Mouse (Mus musculus): Measurements from ENCODE around the gene Hsf2. TPM values are rescaled to one million over a fixed set of nuclear protein-coding genes. Genes with fewer than 3 reads are reported as not detected.
"Not testable (repeated sequence)": the region's sequence is repeated elsewhere in the genome, so short reads cannot be mapped to it uniquely, and the experiment has no call there.

The Hsf2 gene
- total RNA-seq, 1 experiment: 32.0 TPM

GRCm38 (mm10) chr10:57445655-57446054, 40.5 kb upstream of the Hsf2 start:
- Histone ChIP-seq H3K4me1 (ENCODE audit: control insufficient read depth in 2 of 2, insufficient read depth in 2 of 2, low read length in 2 of 2, poor library complexity in 1 of 2) (no peaks in the 10 kb centered on the region), H3K9me3 (ENCODE audit: control insufficient read depth, insufficient read depth, low read depth, low read length) (no peaks in the 10 kb centered on the region), H3K9ac (ENCODE audit: insufficient read depth, low read depth, low read length, poor library complexity, severe bottlenecking) (no peak overlapping the region), H3K36me3 (ENCODE audit: control insufficient read depth, insufficient read depth, low read length, poor library complexity, severe bottlenecking) (no peaks in the 10 kb centered on the region), H3K4me3 (ENCODE audit: insufficient read depth in 1 of 2, low read depth in 1 of 2, low read length in 2 of 2, poor library complexity in 1 of 2, severe bottlenecking in 1 of 2) (no peak overlapping the region), H3K27ac (ENCODE audit: insufficient read depth, low read depth, low read length, poor library complexity, severe bottlenecking) (no peak overlapping the region)
- TF ChIP-seq MAFK (IDR thresholded peaks at IDR 0.05; ENCODE audit: insufficient read depth, low read depth, low read length) (no peak), ZNF384 (IDR thresholded peaks at IDR 0.05; ENCODE audit: low read depth, low read length) (no peak), HCFC1 (IDR thresholded peaks at IDR 0.05; ENCODE audit: borderline replicate concordance, insufficient read depth, low read length) (no peak), ZC3H11A (IDR thresholded peaks at IDR 0.05; ENCODE audit: borderline replicate concordance, low read depth, low read length) (no peak), CHD2 (IDR thresholded peaks at IDR 0.05; ENCODE audit: low read depth, low read length) (no peak)
- no peak for DNase-seq (ENCODE audit: low read depth, low spot score)
- in situ Hi-C loops (cut with MboI; ENCODE audit: low sequenced_read_pairs in 2 of 2, unreplicated experiment in 2 of 2): loop anchor here in 1 of 2 experiments (25.0 kb wide), 1 partner anchor 1242 kb away; the partner anchor contains the start of gene Edar

GRCm38 (mm10) chr10:57447657-57448050, 38.5 kb upstream of the Hsf2 start:
- no peak overlapping the region for H3K4me3 ChIP-seq (ENCODE audit: insufficient read depth in 1 of 2, low read depth in 1 of 2, low read length in 2 of 2, poor library complexity in 1 of 2, severe bottlenecking in 1 of 2)
- H3K27ac ChIP-seq (ENCODE audit: insufficient read depth, low read depth, low read length, poor library complexity, severe bottlenecking): no peak overlapping the region
- no peaks in the 10 kb centered on the region for H3K9me3 ChIP-seq (ENCODE audit: control insufficient read depth, insufficient read depth, low read depth, low read length)
- TF ChIP-seq HCFC1 (IDR thresholded peaks at IDR 0.05; ENCODE audit: borderline replicate concordance, insufficient read depth, low read length) (no peak), ZNF384 (IDR thresholded peaks at IDR 0.05; ENCODE audit: low read depth, low read length) (no peak), MAFK (IDR thresholded peaks at IDR 0.05; ENCODE audit: insufficient read depth, low read depth, low read length) (no peak), ZC3H11A (IDR thresholded peaks at IDR 0.05; ENCODE audit: borderline replicate concordance, low read depth, low read length) (no peak), CHD2 (IDR thresholded peaks at IDR 0.05; ENCODE audit: low read depth, low read length) (no peak)
- H3K36me3 ChIP-seq (ENCODE audit: control insufficient read depth, insufficient read depth, low read length, poor library complexity, severe bottlenecking): no peaks in the 10 kb centered on the region
- no peak for DNase-seq (ENCODE audit: low read depth, low spot score)
- no peak overlapping the region for H3K9ac ChIP-seq (ENCODE audit: insufficient read depth, low read depth, low read length, poor library complexity, severe bottlenecking)
- in situ Hi-C loops (cut with MboI; ENCODE audit: low sequenced_read_pairs in 2 of 2, unreplicated experiment in 2 of 2): loop anchor here in 1 of 2 experiments (25.0 kb wide), 1 partner anchor 1240 kb away; the partner anchor contains the start of gene Edar
- H3K4me1 ChIP-seq (ENCODE audit: control insufficient read depth in 2 of 2, insufficient read depth in 2 of 2, low read length in 2 of 2, poor library complexity in 1 of 2): no peaks in the 10 kb centered on the region

- peak overlapping the region in 1 of 2 experiments; percentile 57; a peak in 2 of 4 replicates for H3K4me3 ChIP-seq (ENCODE audit: insufficient read depth in 1 of 2, low read depth in 1 of 2, low read length in 2 of 2, poor library complexity in 1 of 2, severe bottlenecking in 1 of 2)
- peak; percentile 73 for DNase-seq (ENCODE audit: low read depth, low spot score)
- in situ Hi-C loops (cut with MboI; ENCODE audit: low sequenced_read_pairs in 2 of 2, unreplicated experiment in 2 of 2): loop anchor here in 1 of 2 experiments (25.0 kb wide), 1 partner anchor 1239 kb away; the partner anchor contains the start of gene Edar
- TF ChIP-seq MAFK (IDR thresholded peaks at IDR 0.05; ENCODE audit: insufficient read depth, low read depth, low read length): no peak
- TF ChIP-seq ZC3H11A (IDR thresholded peaks at IDR 0.05; ENCODE audit: borderline replicate concordance, low read depth, low read length): peak; percentile 46
- TF ChIP-seq CHD2 (IDR thresholded peaks at IDR 0.05; ENCODE audit: low read depth, low read length): no peak
- no peaks in the 10 kb centered on the region for H3K36me3 ChIP-seq (ENCODE audit: control insufficient read depth, insufficient read depth, low read length, poor library complexity, severe bottlenecking)
- no peaks in the 10 kb centered on the region for H3K9me3 ChIP-seq (ENCODE audit: control insufficient read depth, insufficient read depth, low read depth, low read length)
- no peak overlapping the region for H3K27ac ChIP-seq (ENCODE audit: insufficient read depth, low read depth, low read length, poor library complexity, severe bottlenecking)
- H3K9ac ChIP-seq (ENCODE audit: insufficient read depth, low read depth, low read length, poor library complexity, severe bottlenecking): no peak overlapping the region
- no peaks in the 10 kb centered on the region for H3K4me1 ChIP-seq (ENCODE audit: control insufficient read depth in 2 of 2, insufficient read depth in 2 of 2, low read length in 2 of 2, poor library complexity in 1 of 2)
Measured at GRCm38 (mm10) chr10:57448051-57448716, 38.0 kb upstream of the Hsf2 start.

- H3K4me1 ChIP-seq (ENCODE audit: control insufficient read depth in 2 of 2, insufficient read depth in 2 of 2, low read length in 2 of 2, poor library complexity in 1 of 2); in situ Hi-C loops (cut with MboI; ENCODE audit: low sequenced_read_pairs in 2 of 2, unreplicated experiment in 2 of 2); DNase-seq (ENCODE audit: low read depth, low spot score); H3K4me3 ChIP-seq (ENCODE audit: insufficient read depth in 1 of 2, low read depth in 1 of 2, low read length in 2 of 2, poor library complexity in 1 of 2, severe bottlenecking in 1 of 2); H3K9me3 ChIP-seq (ENCODE audit: control insufficient read depth, insufficient read depth, low read depth, low read length); H3K9ac ChIP-seq (ENCODE audit: insufficient read depth, low read depth, low read length, poor library complexity, severe bottlenecking); H3K36me3 ChIP-seq (ENCODE audit: control insufficient read depth, insufficient read depth, low read length, poor library complexity, severe bottlenecking); H3K27ac ChIP-seq (ENCODE audit: insufficient read depth, low read depth, low read length, poor library complexity, severe bottlenecking): not testable (repeated sequence)
- 0 out of 2 replicates have a peak, but pooled peaks have one; percentile 31 for TF ChIP-seq ZC3H11A (IDR thresholded peaks at IDR 0.05; ENCODE audit: borderline replicate concordance, low read depth, low read length)
Measured at GRCm38 (mm10) chr10:57463298-57463697, 22.9 kb upstream of the Hsf2 start.

GRCm38 (mm10) chr10:57465768-57466167, 20.4 kb upstream of the Hsf2 start:
- no peak overlapping the region for H3K9ac ChIP-seq (ENCODE audit: insufficient read depth, low read depth, low read length, poor library complexity, severe bottlenecking)
- H3K4me3 ChIP-seq (ENCODE audit: insufficient read depth in 1 of 2, low read depth in 1 of 2, low read length in 2 of 2, poor library complexity in 1 of 2, severe bottlenecking in 1 of 2): no peak overlapping the region
- H3K27ac ChIP-seq (ENCODE audit: insufficient read depth, low read depth, low read length, poor library complexity, severe bottlenecking): no peak overlapping the region
- TF ChIP-seq CHD2 (IDR thresholded peaks at IDR 0.05; ENCODE audit: low read depth, low read length): no peak
- TF ChIP-seq ZC3H11A (IDR thresholded peaks at IDR 0.05; ENCODE audit: borderline replicate concordance, low read depth, low read length): no peak
- H3K4me1 ChIP-seq (ENCODE audit: control insufficient read depth in 2 of 2, insufficient read depth in 2 of 2, low read length in 2 of 2, poor library complexity in 1 of 2): no peaks in the 10 kb centered on the region
- in situ Hi-C loops (cut with MboI; ENCODE audit: low sequenced_read_pairs in 2 of 2, unreplicated experiment in 2 of 2): no loop called here
- DNase-seq (ENCODE audit: low read depth, low spot score): no peak
- no peaks in the 10 kb centered on the region for H3K9me3 ChIP-seq (ENCODE audit: control insufficient read depth, insufficient read depth, low read depth, low read length)
- no peaks in the 10 kb centered on the region for H3K36me3 ChIP-seq (ENCODE audit: control insufficient read depth, insufficient read depth, low read length, poor library complexity, severe bottlenecking)
